Mouse (Mus musculus): Measurements from ENCODE around the gene Pctp.

The Pctp gene

GRCm38 (mm10) chr11:89985200-89986187 lies 17.2 kb downstream of the Pctp start:
- in situ Hi-C loops (cut with MboI; ENCODE audit: low pct_unique_long_range_greater_than_20kb in 1 of 2, low sequenced_read_pairs in 2 of 2, unreplicated experiment in 1 of 2): loop anchor here (5.0 to 25.0 kb wide), 2 partner anchors 177 to 182 kb away; no protein-coding TSS in a partner anchor

GRCm38 (mm10) chr11:89984436-89984835 lies 18.3 kb downstream of the Pctp start:
- in situ Hi-C loops (cut with MboI; ENCODE audit: low pct_unique_long_range_greater_than_20kb in 1 of 2, low sequenced_read_pairs in 2 of 2, unreplicated experiment in 1 of 2): loop anchor here in 1 of 2 experiments (25.0 kb wide), 1 partner anchor 178 kb away; no protein-coding TSS in a partner anchor

- in situ Hi-C loops (cut with MboI; ENCODE audit: low pct_unique_long_range_greater_than_20kb in 1 of 2, low sequenced_read_pairs in 2 of 2, unreplicated experiment in 1 of 2): loop anchor here in 1 of 2 experiments (25.0 kb wide), 1 partner anchor 179 kb away; no protein-coding TSS in a partner anchor
These were observed 19.8 kb downstream of the Pctp start for GRCm38 (mm10) chr11:89982918-89983317.

- in situ Hi-C loops (cut with MboI; ENCODE audit: low pct_unique_long_range_greater_than_20kb in 1 of 2, low sequenced_read_pairs in 2 of 2, unreplicated experiment in 1 of 2): loop anchor here in 1 of 2 experiments (25.0 kb wide), 1 partner anchor 182 kb away; no protein-coding TSS in a partner anchor
These were observed 22.6 kb downstream of the Pctp start for GRCm38 (mm10) chr11:89980106-89980505.

GRCm38 (mm10) chr11:89978914-89979818 lies 23.5 kb downstream of the Pctp start:
- in situ Hi-C loops (cut with MboI; ENCODE audit: low pct_unique_long_range_greater_than_20kb in 1 of 2, low sequenced_read_pairs in 2 of 2, unreplicated experiment in 1 of 2): loop anchor here in 1 of 2 experiments (25.0 kb wide), 1 partner anchor 183 kb away; no protein-coding TSS in a partner anchor

GRCm38 (mm10) chr11:89978353-89978831 lies 24.3 kb downstream of the Pctp start:
- in situ Hi-C loops (cut with MboI; ENCODE audit: low pct_unique_long_range_greater_than_20kb in 1 of 2, low sequenced_read_pairs in 2 of 2, unreplicated experiment in 1 of 2): loop anchor here in 1 of 2 experiments (25.0 kb wide), 1 partner anchor 184 kb away; no protein-coding TSS in a partner anchor

GRCm38 (mm10) chr11:89977746-89978352 lies 24.8 kb downstream of the Pctp start:
- in situ Hi-C loops (cut with MboI; ENCODE audit: low pct_unique_long_range_greater_than_20kb in 1 of 2, low sequenced_read_pairs in 2 of 2, unreplicated experiment in 1 of 2): loop anchor here in 1 of 2 experiments (25.0 kb wide), 1 partner anchor 184 kb away; no protein-coding TSS in a partner anchor

- in situ Hi-C loops (cut with MboI; ENCODE audit: low pct_unique_long_range_greater_than_20kb in 1 of 2, low sequenced_read_pairs in 2 of 2, unreplicated experiment in 1 of 2): loop anchor here in 1 of 2 experiments (25.0 kb wide), 1 partner anchor 186 kb away; no protein-coding TSS in a partner anchor
These were observed 26.3 kb downstream of the Pctp start for GRCm38 (mm10) chr11:89976361-89976760.

- in situ Hi-C loops (cut with MboI; ENCODE audit: low pct_unique_long_range_greater_than_20kb in 1 of 2, low sequenced_read_pairs in 2 of 2, unreplicated experiment in 1 of 2): no loop called here
These were observed 31.4 kb downstream of the Pctp start for GRCm38 (mm10) chr11:89971296-89971695.

GRCm38 (mm10) chr11:89970726-89971125 lies 32.0 kb downstream of the Pctp start:
- in situ Hi-C loops (cut with MboI; ENCODE audit: low pct_unique_long_range_greater_than_20kb in 1 of 2, low sequenced_read_pairs in 2 of 2, unreplicated experiment in 1 of 2): no loop called here

- in situ Hi-C loops (cut with MboI; ENCODE audit: low pct_unique_long_range_greater_than_20kb in 1 of 2, low sequenced_read_pairs in 2 of 2, unreplicated experiment in 1 of 2): no loop called here
These were observed 33.6 kb downstream of the Pctp start for GRCm38 (mm10) chr11:89969131-89969530.

GRCm38 (mm10) chr11:89950691-89951270 lies 51.9 kb downstream of the Pctp start:
- in situ Hi-C loops (cut with MboI; ENCODE audit: low pct_unique_long_range_greater_than_20kb in 1 of 2, low sequenced_read_pairs in 2 of 2, unreplicated experiment in 1 of 2): no loop called here

- in situ Hi-C loops (cut with MboI; ENCODE audit: low pct_unique_long_range_greater_than_20kb in 1 of 2, low sequenced_read_pairs in 2 of 2, unreplicated experiment in 1 of 2): no loop called here
These were observed 54.9 kb downstream of the Pctp start for GRCm38 (mm10) chr11:89947806-89948205.

- in situ Hi-C loops (cut with MboI; ENCODE audit: low pct_unique_long_range_greater_than_20kb in 1 of 2, low sequenced_read_pairs in 2 of 2, unreplicated experiment in 1 of 2): no loop called here
These were observed 57.5 kb downstream of the Pctp start for GRCm38 (mm10) chr11:89945159-89945558.

- in situ Hi-C loops (cut with MboI; ENCODE audit: low pct_unique_long_range_greater_than_20kb in 1 of 2, low sequenced_read_pairs in 2 of 2, unreplicated experiment in 1 of 2): no loop called here
These were observed 65.5 kb downstream of the Pctp start for GRCm38 (mm10) chr11:89937241-89937640.
